Mouse (Mus musculus) retina, postnatal 1 day (tissue): ENCODE measurements around the gene Arl6ip4.

Experiments used
- DNase-seq: peaks from one replicate; pipeline ENCODE4 v3.0.0-alpha.2; 2012

Arl6ip4 gene

DNA sequence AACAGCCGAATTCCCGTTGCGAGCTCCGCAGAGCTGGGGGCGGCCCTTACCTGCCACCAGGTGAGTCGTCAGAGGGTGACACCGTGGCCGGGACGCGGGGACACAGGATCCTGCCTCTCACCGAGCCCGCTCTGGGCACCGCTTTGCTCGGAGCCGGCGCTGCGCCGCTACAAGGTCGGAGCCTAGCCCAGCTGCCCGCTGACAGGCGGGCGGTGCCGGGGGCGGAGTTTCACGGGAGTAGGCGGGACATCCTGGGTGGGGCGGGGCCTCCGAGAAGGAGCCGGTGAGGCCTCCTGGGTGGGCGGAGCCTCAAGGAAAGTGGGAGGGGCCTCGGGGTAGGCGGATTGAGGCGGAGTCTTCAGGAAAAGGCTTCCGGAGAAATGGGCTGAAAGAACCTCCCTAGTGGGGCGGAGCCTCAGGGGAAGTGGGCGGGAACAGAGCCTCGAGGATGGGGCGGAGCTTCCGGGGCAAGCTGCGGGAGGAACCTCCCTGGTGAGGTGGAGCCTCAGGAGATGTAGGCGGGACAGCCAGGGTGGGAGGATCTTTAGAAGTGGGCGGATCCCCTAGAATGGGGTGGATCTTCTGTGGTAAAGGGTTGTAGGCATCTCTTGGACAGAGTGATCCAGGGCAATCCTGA, 20.2 kb upstream of the Arl6ip4 start, which contains the start of gene Abcb9:
Gene Abcb9 (minus strand): TSS at position 203 of the 637 bp plus-strand sequence.
- DNase-seq = peak; percentile 92

- DNase-seq = no peak
Measured at GRCm38 (mm10) chr5:124098923-124099322, 17.0 kb upstream of the Arl6ip4 start.

GRCm38 (mm10) chr5:124100128-124101044, 15.5 kb upstream of the Arl6ip4 start:
- no peak for DNase-seq

DNA sequence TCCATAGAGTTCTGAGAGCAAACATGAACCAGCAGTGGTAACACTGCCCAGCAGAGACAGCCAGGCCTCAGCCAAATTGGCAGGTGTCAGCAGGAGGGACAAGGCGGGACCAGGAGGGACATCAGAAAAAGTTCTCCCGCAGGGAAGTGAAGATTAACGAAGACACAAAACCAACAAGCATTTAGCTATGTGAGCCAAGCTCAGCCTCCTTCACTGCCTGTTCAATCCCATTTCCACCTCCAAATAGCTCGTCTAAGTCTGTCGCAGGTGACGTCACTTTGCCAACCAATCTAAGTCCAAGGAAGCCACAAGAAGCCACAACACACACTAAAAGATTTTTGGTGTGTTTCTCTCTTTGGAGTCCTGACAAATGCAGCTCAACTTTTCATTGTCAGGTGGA, 13.6 kb upstream of the Arl6ip4 start:
- DNase-seq = no peak

DNA sequence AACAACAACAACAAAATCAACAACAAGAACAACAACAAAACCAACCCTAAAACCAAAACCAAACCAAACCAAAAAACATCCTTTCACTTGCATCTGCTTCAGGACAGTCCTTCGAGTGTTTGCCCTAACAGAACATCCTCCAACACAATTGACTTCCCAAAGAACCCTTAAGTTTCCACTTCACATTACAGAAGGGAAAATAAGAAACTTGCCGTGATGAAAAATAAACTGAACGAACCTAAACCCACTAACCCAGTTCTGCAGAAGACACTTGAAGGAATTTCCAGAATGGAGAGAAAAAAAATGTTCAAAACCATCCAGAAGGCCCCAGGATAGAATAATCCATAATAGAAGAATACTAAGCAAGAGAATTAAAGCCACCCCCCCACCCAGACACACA, 12.9 kb upstream of the Arl6ip4 start:
- DNase-seq = no peak

GRCm38 (mm10) chr5:124103552-124103951, 12.3 kb upstream of the Arl6ip4 start:
- DNase-seq = no peak

DNA sequence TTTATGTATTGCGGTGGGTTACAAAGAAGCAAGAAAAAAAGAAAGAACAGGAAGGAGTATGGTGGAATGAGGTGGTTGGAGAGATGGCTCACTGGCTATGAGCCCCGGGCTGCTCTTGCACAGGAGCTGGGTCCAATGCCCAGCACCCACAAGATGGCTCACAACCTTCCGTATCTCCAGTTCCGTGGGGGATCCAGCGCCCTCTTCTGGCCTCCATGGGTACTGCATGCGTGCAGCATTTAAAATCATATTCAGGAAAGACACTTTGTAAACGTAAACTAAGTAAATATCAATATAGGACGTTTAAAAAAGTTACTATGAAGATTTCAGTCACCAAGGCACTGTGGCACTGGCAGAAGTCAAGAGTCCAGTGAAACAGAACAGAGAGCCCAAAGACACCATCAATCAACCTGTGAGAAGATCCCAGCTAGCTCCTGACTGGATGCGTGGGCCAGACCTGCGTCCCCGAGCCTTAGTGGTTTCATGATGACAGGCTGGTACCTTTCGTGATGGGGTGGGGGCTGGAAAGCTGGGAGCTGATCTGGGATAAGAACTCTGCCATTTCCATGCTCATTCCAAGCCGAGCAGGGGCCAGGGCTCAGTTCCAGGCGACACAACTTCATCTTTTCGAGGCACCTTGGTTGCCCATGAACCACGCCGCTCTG, 4.7 kb upstream of the Arl6ip4 start:
- DNase-seq = peak; percentile 69

DNA sequence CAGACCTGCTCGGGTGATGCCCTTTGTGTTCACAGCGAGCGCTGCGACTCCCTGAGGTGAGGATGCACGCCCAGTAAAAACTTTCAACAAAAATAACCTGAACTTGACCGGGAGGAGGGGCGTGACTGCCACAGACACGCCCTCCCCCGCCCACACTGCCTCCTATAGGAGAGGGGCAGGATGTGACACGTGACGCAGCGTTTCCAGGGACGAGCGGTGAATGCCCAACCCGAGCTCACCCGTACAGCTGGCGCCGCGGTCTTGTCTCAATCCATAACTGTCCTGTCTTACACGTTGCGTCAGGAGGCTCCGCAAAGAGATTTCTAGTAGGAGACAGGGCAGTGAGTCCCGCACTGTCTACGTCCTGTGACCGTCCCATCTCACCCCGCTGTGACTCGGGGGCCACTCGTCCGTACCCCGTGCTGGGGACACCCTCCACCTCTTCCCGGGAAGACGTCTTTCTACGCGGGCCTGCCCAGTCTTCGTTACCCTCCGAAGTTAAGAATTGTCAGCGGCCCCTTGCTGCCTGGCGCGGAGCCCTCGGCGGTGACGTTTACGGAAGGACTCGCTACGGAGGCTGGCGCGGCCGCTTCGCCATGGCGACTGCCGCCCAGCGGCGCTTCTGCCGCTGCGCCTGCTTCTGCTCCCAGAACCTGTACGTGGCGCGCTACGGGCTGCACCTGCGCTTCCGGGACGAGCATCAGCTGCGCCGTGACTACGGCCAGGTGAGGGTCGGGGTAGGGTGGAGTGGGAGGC, 4.0 kb upstream of the Arl6ip4 start, which contains the start of gene Ogfod2:
Gene Ogfod2 (plus strand): TSS at position 556 of the 756 bp plus-strand sequence.
- DNase-seq = peak; percentile 99

DNA sequence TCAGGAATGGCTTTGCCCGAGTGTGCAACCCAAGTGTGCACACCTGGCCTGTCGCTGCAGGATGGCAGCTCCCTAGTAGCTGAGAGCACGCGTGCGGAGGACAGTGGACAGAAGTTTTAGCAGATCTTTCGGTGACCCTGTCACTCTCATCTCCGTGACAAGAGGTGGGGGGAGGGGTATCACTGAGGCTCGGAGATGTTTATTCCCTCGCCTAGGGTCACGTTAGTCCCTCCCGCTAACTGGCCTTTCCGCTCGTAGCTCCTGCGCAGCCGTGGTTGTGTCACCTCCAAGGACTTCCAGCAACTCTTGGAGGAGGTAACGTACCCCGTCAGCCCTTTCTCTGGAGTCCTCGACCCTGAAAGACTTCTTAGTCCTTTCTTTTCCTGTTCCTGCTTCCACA, 3.4 kb upstream of the Arl6ip4 start:
- DNase-seq = no peak

- peak; percentile 54 for DNase-seq
Measured at GRCm38 (mm10) chr5:124113030-124113429, 2.9 kb upstream of the Arl6ip4 start.

GRCm38 (mm10) chr5:124114276-124115025, 1.4 kb upstream of the Arl6ip4 start:
- no peak for DNase-seq

DNA sequence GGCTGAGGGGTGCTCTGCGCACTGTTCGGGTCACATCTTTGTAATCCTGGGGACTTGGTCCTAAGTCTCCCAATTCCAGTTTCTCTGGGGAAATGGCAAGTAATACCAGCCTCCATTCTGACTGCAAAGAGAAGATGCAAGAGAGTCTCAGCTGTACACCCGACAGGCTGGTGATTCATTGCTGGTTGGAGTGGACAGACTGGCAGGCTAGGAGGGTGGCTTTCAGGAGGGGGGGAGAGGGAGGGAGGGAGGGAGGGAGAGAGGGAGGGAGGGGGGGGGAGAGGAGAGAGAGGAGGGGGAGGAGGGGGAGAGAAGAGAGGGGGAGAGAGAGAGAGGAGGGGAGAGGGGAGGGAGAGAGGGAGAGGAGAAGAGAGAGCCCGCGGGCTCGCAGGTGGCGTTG, 358 bp upstream of the Arl6ip4 start:
- no peak for DNase-seq

- DNase-seq = no peak
Measured at GRCm38 (mm10) chr5:124119204-124119603, 3.3 kb downstream of the Arl6ip4 start.

GRCm38 (mm10) chr5:124122357-124122756, 6.5 kb downstream of the Arl6ip4 start:
- DNase-seq = no peak

DNA sequence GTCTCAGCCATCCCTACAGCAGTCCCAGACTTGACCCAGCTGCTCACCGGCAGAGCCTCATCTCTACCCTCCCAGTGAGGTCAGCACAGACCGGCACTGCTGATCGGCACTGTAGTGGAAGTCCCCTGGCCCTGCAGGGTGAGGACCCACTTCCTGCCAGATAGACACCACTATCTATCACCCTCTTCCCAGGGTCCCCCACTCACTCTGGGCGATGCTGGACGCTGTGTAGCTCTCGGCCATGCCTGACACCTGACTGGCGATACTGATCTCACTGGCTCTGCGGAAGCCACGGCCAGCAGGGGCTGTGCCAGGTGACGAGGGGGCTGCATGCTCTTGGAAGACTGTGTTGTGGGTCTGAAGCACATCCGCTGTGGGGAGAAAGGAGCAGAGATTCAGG, 9.2 kb downstream of the Arl6ip4 start:
- DNase-seq = no peak

DNA sequence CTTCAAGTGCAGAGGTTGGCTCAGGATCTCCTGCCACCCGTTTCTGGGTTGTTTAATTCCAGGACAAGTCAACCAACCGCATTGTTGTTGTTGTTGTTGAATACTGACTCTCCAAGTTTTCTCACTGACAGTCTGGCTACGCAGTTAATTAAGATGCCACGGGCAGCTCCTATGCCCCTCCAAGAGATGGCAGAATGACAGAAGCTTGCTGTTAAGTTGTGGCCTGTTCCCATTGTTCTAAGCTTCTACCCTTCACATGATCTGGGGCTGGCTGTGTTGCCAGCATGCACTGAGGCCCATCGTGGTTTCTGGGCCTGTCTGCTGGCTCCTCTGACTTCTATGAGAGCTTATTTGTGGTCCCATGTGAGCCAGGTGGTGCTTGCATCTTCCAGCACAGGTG, 18.4 kb downstream of the Arl6ip4 start:
- no peak for DNase-seq

- no peak for DNase-seq
Measured at GRCm38 (mm10) chr5:124138066-124138465, 22.2 kb downstream of the Arl6ip4 start.

- DNase-seq = no peak
Measured at GRCm38 (mm10) chr5:124149028-124149427, 33.1 kb downstream of the Arl6ip4 start.

- no peak for DNase-seq
Measured at GRCm38 (mm10) chr5:124150895-124151294, 35.0 kb downstream of the Arl6ip4 start.

DNA sequence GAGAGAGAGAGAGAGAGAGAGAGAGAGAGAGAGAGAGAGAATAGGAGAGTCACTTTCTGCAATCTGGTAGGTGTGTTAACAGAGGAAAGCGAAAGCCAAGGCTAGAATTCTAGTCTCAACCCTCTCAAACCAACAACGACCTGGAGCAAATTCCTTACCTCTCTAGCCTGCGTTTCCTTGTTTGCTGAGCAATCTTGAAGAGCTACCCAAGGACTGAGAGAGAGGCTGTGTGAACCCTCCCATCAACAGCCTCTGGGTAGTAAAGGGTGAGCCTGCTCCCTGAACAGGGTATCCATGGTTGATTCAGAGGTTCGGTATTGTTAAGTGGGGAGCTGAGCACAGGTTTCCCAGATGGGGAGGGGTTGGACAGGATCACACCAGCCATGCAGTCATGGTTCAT, 36.8 kb downstream of the Arl6ip4 start:
- no peak for DNase-seq

DNA sequence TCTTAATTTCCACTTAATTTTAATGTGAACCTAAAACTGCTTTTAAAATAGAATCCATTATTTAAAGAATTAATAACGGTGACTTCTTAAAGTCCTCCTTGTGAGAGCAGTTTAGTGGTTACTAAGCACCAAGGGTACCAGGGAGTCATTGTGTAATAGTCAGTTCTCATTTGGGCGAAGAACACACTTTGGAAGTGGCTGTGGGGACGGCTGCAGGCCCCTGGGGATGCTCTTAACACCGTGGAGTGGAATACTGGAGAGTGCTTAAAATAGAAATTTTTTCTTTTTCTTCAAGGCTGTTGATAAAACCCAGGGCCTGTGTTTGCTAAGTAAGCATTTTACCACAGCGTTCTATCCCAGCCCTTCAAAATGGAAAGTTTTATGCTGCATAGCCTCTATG, 40.1 kb downstream of the Arl6ip4 start:
- no peak for DNase-seq

- DNase-seq = no peak
Measured at GRCm38 (mm10) chr5:124158305-124158704, 42.4 kb downstream of the Arl6ip4 start.
